Mouse (Mus musculus): ENCODE results near the gene 4930404N11Rik. TPM values are rescaled to one million over a fixed set of nuclear protein-coding genes. Genes with fewer than 3 reads are reported as not detected.
A peak's percentile ranks its signal among the peaks of the same experiment; 100 is the strongest.

4930404N11Rik gene
- total RNA-seq, 2 experiments from 2014 or later, result 0.45 to 0.51 TPM

DNA sequence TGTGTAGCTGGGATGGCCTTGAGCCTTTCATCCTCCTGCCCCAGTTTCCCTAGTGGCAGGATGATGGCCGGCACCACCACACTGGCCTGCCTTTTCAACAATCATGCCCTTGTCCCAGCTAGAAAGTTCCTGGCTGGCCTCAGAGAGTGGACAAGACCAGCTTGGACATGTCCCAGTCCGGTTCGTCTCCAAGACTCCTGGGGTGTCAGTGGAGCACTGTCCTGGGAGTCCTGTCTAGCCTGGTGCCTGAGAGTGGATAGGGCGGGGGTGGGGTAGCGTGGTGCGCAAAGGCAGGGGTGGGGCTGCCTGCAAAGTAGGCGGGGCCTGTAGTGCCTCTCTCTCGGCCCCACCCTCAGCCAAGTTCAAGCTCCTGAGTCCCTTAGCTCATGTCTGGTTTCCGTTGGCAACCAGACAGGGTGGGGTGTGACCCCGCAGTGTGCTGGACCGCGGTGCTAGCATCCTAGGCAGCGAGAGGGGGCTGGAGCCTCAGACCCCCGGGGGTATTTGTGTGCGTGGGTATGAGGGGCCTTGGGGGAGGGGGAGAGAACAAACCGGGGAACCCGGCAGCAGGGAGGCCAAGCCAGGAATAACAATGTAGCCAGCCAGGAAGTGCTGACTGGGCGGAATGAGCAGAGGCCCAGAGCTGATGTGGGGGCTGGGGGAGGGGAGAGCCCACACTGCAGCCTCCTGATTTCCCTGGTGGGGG lies 36.1 kb upstream of the 4930404N11Rik start:
- DNase-seq, result peak; percentile 86 to 93

DNA sequence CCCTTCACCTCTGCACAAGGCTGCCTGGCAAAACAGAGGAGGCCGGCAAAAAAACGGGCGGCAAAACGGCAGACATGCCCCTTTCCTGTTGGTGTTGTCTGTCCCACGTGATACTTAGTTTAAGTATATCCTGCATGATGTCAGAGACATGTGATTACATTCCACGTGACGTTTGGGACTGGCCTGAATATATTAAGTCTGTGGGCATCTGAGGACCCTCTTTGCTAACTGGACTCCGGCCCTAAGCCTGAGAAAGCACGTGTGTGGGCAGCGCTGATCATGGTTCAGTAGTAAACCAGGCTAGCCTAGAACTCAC lies 35.5 kb upstream of the 4930404N11Rik start:
- no peak for DNase-seq

DNA sequence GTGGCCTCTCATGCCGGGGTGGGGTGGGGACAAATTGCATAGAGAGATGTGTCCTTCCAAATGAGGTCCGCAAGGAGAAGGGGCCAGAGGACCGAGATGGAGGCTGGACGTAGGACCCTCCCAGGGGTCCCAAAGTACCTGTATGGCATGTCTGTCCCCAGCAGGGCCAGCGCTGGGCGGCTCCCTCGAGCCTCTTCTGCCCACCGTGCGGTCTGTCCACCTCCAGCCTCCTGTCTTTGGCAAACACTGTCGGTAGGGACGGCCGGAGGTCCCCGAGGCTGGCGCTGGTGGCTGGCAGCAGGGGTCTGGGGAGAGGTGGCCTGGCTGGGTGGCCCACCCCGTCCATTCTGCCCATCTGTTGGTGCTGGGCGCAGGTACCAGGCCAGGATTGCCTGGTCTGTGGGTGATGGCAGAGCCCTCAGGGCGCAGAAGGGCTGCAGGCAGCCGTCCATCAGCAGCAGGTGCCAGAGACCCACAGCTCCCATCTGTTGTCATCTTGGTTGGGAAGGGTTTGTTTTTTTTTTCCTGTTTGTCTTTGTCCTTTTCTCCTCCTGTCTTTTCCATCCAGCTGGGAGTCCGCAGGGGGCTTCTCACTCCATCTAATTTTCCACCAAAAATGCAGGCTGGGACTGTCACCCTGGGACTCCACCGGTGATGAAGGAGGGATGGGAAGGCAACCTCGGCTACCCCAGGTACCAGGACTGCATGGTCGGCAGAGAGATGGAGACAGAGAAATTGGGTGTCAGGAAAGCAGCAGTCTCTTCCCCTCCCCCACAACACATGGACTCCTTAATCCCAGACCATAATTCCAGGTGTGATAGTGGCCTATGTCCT lies 35.0 kb upstream of the 4930404N11Rik start:
- DNase-seq, result no peak

DNA sequence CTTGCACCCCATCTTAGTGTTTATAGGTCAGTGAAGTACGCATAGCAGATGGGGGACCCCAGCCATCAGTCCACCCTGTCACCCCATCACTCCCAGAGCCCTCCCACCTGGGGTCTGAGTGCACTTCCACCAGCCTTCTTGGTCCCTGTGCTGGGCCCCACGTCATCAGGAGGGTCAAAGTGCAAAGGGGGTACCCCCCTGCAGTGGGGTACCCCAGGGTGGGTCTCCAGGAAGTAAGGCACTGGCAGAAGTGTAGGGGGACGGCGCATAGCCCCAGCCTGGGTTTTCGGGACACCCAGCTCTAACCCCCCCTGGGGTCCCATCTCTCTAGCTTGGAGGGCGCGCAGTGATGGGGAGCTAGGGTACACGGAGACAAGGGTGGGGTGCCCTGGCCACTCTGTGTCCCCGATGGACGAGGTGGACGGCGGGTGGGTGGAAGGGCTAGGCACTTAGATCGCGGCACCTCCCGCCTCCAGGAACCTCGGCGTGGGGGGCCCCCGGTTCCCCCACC lies 34.2 kb upstream of the 4930404N11Rik start:
- DNase-seq, result no peak

DNA sequence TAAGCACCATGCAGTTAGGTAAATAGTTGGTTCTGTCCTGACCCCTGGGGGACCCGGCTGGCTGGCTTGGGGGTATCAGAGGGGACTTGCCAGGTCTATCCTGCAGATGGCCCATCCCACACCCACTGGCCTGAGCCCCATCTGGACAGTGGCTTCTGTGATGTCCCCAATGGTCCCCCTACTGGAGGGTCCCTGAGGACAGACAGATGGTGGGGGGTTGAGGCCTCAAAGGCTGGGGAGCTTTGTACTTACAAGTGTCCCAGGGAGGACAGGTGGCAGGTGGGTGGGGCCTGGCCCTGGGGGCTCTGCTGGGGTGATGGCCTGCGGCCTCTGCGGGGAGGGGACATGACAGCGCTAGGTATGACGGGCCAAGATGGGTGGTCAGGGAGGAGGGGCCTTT lies 33.7 kb upstream of the 4930404N11Rik start:
- no peak for DNase-seq

DNA sequence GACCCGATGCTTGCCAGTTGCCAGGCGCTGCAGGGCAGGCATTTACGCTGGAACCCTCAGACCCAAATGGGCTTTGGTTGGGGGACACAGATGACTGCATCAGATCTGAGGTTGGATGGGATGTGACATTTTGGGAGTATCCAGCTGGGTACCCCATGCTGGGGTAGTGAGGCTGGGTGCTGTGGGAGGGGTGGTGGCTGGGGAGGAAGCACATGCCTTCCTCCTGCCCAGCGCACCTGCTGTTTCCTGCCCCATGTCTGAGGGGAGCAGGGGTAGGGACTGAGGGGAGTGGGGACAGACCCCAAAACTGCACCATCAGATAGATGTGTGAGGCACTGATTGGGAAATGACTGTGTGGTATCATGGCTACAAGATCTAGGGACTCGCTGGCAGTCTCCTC lies 31.1 kb upstream of the 4930404N11Rik start:
- no peak for DNase-seq

DNA sequence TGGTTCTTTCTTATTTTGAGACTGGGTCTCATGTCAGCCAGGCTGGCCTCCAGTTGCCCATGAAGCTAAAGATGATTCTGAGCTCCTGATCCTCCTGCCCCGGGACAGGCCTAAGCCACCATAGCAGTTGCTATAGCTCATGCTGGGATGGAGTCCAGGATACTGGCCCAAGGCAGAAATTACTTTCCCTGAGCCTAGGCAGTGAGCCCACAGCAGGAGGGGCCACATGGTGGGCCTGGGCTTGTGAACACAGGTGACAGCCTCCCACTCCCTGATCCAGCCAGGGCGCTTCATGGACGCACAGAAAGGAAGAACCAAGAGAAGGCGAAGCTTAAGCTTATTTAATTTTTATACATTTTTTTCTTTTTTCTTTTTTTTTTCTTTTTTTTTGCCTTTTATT lies 30.2 kb upstream of the 4930404N11Rik start:
- DNase-seq, result no peak

DNA sequence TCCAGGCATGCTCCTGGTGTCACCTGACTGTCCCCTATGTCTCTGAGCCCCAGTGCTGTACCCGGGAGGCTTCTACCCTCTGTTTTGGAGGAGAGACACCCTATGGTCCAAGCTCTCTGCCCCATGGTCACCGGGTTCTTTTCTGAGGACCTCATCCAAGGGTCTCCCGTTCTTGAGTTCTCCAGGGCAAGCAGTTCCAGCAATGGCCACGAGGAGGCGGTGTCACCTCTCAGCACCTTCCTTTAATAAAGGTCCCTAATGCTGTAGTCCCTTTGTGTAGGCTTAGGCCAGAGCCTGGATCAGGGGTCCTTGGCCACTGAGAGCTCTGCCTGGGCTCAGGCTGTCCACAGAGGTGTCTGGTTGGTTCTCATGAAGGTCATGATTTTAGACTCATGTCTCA lies 29.5 kb upstream of the 4930404N11Rik start:
- peak; percentile 68 to 86 for DNase-seq

DNA sequence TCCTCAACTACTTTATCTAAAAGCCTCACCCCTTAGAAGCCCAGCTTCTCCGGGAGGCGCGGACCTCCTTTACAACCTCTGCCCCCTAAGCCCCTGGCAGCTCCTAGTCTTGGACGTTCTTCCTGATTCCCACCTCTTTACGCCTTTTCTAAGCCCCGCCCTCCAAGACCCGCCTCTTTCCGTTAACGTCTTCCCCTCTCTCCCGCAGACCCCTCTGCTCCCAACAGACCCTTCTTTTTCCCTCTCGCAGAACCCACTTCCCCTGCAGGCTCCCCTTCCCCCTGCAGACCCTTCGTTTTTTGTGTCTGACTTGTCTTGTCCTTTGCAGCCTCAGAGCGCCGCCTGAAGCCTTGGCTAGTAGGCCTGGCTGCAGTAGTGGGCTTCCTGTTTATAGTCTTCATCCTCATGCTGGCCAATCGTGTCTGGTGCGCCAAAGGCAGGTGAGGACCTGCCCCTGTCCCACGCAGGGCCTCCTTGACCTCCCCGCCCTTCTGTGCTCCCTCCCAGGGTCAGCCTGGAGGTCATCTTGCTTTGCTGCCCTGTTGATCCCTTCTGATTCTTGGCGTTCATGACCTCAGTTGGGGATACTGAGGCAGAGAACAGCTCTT lies 27.9 kb upstream of the 4930404N11Rik start:
- peak; percentile 58 to 73 for DNase-seq

DNA sequence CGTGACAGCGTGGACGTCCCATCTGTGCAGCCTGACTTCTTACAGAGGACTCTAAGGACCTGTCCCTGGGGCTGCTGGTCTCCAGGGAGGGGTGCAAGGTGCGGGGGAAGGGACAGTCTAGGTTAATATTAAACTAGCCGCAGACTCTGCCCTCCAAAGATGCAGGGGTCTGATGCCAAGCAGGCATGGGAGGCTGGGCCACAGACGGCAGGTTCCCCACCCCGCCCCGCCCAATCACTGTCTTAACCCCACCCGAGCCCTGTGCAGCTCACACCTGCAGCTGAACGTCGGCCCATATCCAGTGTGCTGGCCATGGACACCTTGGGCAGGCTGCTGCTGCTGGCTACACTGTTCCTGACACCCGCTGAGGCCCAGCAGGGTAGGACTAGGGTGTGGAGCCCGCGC lies 27.2 kb upstream of the 4930404N11Rik start, which contains the start of gene Smim24:
TSS of gene Smim24 (plus strand) at position 271 of the 405 bp plus-strand sequence.
- no peak for DNase-seq

DNA sequence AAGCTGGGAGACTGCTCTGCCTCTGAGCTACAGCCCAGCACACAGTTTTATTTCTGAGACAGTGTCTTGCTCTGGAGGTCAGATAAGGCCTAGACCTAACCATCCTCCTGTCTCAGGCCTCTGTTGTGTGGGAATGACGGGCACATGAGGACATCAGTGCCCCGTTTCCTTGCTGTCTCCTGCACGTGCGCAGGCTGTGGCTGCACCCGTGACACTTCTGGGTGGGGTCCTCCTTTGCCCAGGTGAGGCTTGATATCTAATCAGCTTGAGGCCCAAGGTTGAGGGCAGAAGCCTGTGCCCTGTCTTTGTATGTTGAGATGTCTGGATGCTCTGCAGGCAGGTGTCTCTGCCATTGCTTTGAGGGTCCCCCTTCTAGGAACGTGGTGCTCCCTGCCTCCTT lies 26.7 kb upstream of the 4930404N11Rik start:
- no peak for DNase-seq

DNA sequence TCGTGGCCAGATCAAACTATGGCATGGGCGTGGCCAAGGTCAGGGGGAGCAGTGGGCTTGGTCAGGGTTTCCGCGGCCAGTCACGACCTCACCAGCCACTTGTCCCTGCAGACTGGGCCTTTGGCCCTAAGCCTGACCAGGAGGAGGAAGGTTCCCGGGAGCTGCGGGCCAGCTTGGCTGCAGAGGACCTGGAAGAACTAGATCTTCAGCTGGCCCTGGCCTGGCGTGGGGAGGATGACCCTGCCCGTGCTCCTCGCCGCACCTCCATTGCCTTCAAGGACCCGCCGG lies 25.0 kb upstream of the 4930404N11Rik start:
- no peak for DNase-seq

DNA sequence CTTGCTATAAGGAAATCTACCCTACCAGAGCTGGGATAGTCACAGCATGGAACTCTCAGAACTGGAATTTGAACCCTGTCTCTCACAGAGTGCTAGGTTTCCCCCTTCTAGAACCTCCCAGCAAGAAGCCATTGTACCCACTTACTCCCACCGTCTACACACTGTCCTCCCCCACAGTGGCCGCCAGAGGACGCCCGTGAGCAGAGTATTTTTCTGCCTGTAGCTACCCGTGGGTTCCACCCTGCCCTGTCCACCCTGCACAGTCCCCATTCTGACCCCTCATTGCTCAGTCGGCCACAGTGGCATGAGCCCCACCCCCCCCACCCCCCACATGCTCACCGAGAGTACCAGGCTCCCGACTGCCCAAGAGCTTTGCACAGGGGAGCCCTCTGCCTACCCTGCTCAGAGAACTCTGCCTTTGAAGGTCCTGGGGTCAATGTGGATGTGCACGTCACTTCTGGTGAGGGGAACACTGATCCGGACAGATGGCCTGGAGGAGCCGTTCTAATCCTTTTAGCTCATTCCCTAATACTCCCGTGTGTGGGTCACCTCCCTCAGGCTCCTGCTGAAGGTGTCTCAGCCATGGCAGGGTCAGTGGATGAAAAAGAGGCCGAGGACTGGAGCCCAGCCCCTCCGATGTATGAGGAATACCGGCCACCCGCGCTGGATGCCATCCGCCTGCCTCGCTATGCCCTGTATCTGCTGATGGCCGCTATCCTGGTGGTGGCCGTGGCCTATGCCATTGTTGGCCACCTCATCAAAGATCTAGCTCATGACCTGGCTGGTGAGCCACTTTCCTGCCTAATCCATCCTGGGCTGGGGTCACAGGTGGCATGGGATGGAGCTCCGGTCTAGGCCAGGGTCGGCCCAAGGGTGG lies 24.4 kb upstream of the 4930404N11Rik start:
- DNase-seq, result peak; percentile 69 to 88

DNA sequence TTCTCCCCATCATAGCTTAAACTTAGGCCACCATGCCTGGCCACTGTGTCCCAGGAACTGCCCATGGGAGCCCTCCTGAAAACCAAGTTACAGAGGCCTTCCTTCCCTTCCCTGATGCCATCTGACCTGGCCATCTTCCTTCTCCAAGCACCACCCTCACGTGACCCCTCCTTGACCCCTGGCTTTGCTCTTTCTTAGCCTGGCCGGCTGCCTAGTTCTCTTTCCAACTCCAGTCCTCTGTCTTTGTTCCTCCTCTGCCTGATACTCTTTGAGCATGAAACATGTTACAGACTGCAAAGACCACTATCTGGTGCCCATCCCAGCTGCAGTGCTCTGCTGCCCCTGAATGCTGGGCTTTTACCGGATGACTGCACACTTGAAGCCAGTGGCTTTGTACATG lies 23.8 kb upstream of the 4930404N11Rik start:
- DNase-seq, result peak in 1 of 2 experiments; percentile 53

DNA sequence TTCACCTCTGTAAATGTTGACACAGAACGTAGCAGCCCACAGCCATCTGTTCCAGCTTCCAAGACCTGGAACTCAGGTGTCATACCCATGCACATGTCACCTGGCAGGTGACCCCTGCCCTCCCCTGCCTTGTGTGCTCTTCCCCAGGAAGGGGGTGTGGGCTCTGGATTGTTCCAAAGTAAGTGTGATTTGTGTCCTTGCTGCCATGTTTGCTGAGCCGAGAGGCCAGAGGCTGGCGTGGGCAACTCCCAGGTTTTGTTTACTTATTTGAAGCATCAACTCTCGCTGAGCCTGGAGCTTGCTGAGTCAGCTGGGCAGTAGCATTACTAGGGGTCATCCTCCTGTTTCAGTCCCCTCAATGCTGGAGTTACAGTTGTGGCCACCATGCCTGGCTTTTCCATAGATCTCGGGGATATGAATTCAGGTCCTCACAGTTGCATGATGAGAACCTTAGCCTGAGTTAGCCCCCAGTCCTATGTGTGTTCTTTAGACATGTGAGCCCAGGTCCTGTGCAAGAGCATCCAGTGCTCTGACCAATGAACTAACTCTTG lies 23.0 kb upstream of the 4930404N11Rik start, which contains the start of gene Gm48552:
TSS of gene Gm48552 (plus strand) at position 501 of the 551 bp plus-strand sequence.
- no peak for DNase-seq

DNA sequence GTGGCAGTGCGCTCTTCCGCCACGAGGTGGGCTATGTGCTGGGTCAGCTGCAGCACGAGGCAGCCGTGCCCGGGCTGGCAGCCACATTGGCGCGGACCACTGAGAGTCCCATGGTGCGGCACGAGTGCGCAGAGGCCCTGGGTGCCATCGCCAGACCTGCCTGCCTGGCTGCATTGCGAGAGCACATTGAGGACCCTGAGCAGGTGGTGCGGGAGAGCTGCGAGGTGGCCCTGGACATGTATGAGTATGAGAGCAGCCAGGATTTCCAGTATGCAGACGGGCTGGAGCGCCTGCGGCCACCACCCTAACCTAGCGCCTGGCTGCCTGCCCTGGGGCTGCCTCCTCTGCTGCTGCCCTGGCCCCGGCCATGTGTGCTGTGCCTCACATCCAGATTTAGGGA lies 22.1 kb upstream of the 4930404N11Rik start:
- no peak for DNase-seq

DNA sequence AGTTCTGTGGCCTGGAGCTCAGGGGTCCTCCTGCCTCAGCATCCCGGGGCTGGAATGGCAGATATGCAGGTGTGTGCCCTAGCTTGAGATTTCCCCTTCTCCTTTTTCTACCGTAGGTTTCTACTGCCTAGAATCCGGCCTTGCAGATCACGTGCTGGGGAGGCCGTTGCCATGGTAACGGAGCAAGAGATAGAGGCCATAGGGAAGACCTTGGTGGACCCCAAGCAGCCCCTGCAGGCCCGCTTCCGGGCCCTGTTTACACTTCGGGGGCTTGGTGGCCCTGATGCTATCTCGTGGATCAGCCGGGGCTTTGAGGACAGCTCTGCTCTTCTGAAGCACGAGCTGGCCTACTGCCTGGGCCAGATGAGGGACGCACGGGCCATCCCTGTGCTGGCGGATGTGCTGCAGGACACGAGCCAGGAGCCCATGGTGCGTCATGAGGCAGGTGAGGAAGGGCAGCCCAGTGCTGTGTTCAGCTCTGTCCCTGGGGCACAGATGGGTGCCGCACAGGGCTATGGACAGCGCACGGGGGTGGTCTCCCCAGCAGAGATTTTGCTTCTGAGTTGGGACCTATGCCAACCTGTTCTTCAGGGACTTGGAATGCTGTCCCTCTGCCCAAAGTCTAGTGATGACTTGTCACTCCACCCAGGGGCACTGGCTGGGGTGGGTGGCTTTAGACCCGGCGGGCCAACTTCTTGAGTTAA lies 20.1 kb upstream of the 4930404N11Rik start:
- no peak for DNase-seq

DNA sequence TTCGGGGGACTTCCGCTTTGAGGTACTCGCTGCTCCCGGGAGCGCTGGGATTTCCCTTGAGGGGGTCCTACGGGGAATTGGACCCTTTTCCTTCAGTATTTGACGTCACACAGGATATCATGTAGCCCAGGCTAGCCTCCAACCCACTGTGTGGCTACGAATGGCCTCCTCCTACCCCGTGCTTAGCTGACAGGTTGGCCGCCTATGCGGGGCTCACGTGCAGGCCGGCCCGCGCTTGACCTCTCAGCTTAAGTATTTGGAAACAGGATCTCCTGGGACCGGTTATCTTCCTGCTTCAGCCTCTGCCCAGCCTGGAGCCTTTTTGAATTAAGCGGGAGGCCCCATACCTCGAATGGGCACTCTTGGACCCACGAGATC lies 19.0 kb upstream of the 4930404N11Rik start:
- DNase-seq, result no peak

DNA sequence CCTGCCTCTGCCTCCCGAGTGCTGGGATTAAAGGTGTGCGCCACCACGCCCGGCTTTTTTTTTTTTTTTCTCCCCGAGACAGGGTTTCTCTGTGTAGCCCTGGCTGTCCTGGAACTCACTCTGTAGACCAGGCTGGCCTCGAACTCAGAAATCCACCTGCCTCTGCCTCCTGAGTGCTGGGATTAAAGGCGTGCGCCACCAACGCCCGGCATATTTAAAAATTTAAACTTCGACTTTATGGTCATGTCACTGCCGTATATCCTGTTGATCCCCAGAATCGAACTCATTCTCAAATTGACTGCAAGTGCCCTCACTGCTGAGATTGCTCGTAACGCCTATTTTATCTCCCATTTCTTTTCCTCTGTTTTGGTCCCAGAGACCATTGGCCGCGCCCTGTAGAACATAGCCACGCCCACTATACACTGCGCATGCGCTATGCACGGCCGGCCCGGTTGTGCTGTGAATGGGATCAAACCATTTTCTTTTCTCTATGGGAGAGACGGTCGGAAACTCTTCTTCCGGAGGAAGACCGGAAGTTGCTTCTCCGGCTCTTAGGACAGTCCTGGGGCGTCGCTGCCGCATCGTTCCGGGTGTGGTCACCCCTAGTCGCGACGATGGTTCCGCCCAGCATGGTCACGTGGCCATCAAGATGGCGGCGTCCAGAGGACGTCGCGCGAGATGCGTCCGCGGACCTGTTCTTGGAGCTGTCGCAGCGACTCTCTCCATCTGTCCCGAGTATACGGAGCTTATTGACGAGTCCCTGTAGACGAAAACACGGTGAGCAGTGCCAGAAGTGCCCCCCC lies 18.4 kb upstream of the 4930404N11Rik start, which contains the start of the genes Dohh and Gm48551:
TSS of gene Dohh (plus strand) at position 627 of the 803 bp plus-strand sequence.
TSS of gene Gm48551 (plus strand) at position 665 of the 803 bp plus-strand sequence.
- peak; percentile 99 to 100 for DNase-seq

DNA sequence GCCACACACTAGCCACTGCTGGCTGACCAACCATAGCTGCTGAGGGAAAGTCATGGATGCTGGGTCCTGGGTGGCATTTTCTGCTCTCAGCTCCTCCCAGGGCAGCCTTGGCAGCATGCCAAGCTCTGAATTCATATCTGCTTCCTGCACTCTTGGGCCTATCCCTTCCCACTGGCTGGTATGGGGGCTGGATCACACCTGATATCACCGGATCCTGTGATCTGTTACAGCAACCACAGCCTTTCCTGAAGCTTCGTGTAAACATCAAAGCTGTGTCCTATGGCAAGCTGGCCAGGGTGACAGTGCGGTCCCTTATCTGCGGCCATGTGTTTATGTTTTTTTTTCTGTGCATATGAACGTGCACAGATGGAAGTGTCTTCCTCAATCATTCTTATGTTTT lies 16.4 kb upstream of the 4930404N11Rik start:
- DNase-seq, result no peak

All from heart, adult 18-20 months (tissue).